Mouse (Mus musculus) lung, adult 2 months (tissue): ENCODE results near the gene Hist3h2ba. TPM values are rescaled to one million over a fixed set of nuclear protein-coding genes. Genes with fewer than 3 reads are reported as not detected.

Experiments used
- DNase-seq: peaks from one replicate; pipeline ENCODE4 v3.0.0; 2022
- H3K4me1 ChIP-seq: fragments of 200-500 bp; 2 replicates; pipeline ENCODE4 v1.6.1; 2011; ENCODE audit warnings: low read length; ENCODE audit not compliant: control insufficient read depth, insufficient read depth
- H3K4me3 ChIP-seq: fragments of 200-500 bp; replicated peaks from 2 replicates; pipeline ENCODE3; 2011; ENCODE audit warnings: low read depth, mild to moderate bottlenecking, control low read depth, low read length; ENCODE audit errors: extremely low read depth
- CTCF ChIP-seq: fragments of 200-500 bp; IDR thresholded peaks from 2 replicates; pipeline ENCODE4 v1.5.1; 2011; ENCODE audit warnings: mild to moderate bottlenecking, low read length, control low read depth; ENCODE audit not compliant: insufficient read depth
- POLR2A ChIP-seq: fragments of 200-500 bp; IDR thresholded peaks from 2 replicates; pipeline ENCODE4 v1.6.1; 2011; ENCODE audit warnings: low read depth, mild to moderate bottlenecking, control low read depth, low read length, borderline replicate concordance; ENCODE audit errors: extremely low read depth
- WGBS: fragments of 180-500 bp; shearing (Covaris S2); methylation state at CpG from one replicate; pipeline ENCODE4 v1.1.7; 2018; 5-methylcytosine and 5-hydroxymethylcytosine counted together
- polyA plus RNA-seq: library from polyadenylated mRNA; depleted of rRNA; stranded (reverse); fragments of >200 nt; gene quantifications from 2 replicates; pipeline ENCODE4 v1.2.3, GENCODE M21; 2012

Hist3h2ba gene
- polyA plus RNA-seq, 1 experiment, result 0.62 TPM

GRCm38 (mm10) chr11:58977150-58977549 is 28.4 kb downstream of the Hist3h2ba start:
- under 1% methylated on average over 29 of the region's 29 CpGs for WGBS

DNA sequence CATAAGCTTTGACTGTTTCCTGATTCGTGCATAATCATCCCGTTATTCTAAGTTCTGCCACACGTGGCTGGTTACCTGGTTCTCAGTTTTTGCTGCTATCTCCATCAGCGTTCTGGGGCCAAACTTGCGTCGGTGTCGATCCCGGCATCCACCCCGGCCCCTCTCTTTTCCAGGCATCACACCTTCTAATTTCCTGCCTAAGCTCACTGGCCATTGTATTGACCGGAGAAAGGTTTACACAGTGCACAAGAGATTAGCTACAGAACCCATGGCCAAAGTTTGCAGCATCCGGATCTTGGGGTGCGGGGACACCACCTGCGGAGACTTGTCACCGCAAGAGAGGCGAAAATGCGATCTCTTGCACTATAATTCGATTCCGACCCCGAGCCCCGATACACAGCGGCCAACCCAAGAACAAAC is 28.9 kb downstream of the Hist3h2ba start:
- peak; percentile 36 for DNase-seq
- Histone ChIP-seq H3K4me1 (peaks cover 17% of the 10 kb centered on the region), H3K4me3 (peak overlapping the region; percentile 86)
- under 1% methylated on average over 21 of the region's 21 CpGs for WGBS
- TF ChIP-seq CTCF, result no peak
- no peak for TF ChIP-seq POLR2A

More at GRCm38 (mm10) chr11:58977150-58977549, 28.4 kb downstream of the Hist3h2ba start:
- peaks cover 17% of the 10 kb centered on the region for H3K4me1 ChIP-seq
- no peak for TF ChIP-seq POLR2A
- TF ChIP-seq CTCF, result no peak
- no peak for DNase-seq
- H3K4me3 ChIP-seq, result peak overlapping the region; percentile 86

DNA sequence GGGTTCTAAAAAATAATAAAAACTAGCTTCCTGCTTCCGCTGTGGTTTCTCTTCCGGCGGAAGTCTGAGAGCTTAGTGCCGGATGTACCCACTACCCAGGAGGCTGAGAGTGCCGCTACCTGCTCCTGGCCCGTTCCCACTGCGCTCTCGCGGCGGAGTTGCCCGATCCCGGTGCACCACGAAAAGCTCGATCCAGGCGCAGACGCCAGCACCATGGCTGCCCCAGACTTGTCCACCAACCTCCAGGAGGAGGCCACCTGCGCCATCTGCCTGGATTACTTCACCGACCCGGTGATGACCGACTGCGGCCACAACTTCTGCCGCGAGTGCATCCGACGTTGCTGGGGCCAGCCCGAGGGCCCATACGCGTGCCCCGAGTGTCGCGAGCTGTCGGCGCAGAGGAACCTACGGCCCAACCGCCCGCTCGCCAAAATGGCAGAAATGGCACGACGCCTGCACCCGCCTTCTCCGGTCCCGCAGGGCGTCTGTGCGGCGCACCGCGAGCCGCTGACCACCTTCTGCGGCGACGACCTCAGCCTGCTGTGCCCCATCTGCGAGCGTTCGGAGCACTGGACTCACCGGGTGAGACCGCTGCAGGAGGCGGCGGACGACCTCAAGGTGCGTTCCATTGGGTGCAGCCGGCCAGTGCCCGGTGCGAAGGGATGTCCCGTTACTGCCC is 29.4 kb downstream of the Hist3h2ba start, which contains the start of gene Trim11:
TSS of gene Trim11 (plus strand) at position 67 of the 679 bp plus-strand sequence.
- Histone ChIP-seq H3K4me3 (peak within 1 kb of the TSS; percentile 86), H3K4me1 (peaks cover 17% of the 10 kb centered on the region)
- under 1% methylated on average over 64 of the region's 64 CpGs for WGBS
- TF ChIP-seq CTCF, result no peak
- TF ChIP-seq POLR2A, result peak; percentile 87; the same call in 1 of the 2 replicates
- DNase-seq, result peak; percentile 72

DNA sequence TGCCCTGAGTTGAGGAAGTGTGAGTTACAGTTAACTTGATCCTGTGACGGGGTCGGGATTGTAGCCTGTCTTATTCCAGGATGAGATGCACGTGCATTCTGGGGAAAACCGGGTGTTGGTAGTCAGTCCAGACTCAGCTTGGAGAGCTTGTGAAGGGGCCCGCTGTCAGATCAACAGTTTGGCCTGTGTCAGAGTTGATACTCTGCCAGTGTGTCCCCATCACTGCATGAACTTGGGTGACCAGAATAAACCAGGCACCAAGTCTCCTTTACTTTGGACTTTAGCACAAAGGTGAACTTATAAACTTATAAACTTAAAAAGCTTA is 29.9 kb downstream of the Hist3h2ba start:
- peaks cover 17% of the 10 kb centered on the region for H3K4me1 ChIP-seq
- no peak for TF ChIP-seq CTCF
- TF ChIP-seq POLR2A, result no peak
- no peak for DNase-seq
- WGBS, result 3% methylated on average over 5 of the region's 5 CpGs
- H3K4me3 ChIP-seq, result peak overlapping the region; percentile 86

DNA sequence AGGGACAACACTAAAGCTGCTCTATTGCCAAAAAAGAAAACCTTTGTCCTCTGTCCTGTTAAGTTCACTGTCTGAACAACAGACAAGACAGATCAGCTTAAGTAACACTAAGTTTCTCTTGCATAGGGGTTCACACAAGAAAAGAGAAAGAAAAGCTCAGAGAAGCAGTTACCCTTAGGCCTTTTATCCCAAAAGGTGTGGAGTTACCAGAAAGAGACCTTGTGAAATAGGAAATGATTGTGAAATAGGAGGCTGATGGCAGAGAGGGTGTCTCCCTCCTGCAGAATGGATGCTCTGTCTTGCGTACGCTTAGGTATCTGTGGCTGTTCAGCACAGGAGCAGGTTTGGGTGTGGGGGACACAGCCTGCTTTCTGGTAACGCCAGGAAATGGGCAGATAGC is 30.5 kb downstream of the Hist3h2ba start:
- no peak for DNase-seq
- no peak for TF ChIP-seq POLR2A
- no peak for TF ChIP-seq CTCF
- 41% methylated on average over 3 of the region's 3 CpGs for WGBS

DNA sequence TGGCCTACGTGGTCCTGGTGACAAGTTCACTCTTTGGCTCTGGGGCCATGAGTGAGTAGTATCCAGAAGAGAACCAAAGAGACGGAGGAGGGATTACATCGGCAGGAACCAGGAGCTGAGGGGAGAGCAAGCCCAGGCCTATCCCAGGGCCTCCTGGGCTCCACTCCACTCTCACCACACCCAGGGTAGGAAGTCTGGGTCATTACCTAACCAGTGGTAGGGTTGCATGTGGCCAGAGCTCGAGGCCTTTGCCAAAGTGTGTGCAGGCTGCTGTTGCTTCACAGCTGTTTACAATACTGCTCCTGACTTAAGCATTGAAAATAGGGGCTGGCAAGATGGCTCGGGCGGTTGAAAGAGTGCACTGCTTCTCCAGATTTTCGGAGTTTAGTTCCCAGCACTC is 30.9 kb downstream of the Hist3h2ba start:
- H3K4me3 ChIP-seq, result peak overlapping the region; percentile 57
- peaks cover 17% of the 10 kb centered on the region for H3K4me1 ChIP-seq
- TF ChIP-seq POLR2A, result no peak
- TF ChIP-seq CTCF, result no peak
- WGBS, result 35% methylated on average over 7 of the region's 7 CpGs
- no peak for DNase-seq

More for the DNA sequence above, 30.5 kb downstream of the Hist3h2ba start:
- peak overlapping the region; percentile 57 for H3K4me3 ChIP-seq
- peaks cover 17% of the 10 kb centered on the region for H3K4me1 ChIP-seq

- H3K4me3 ChIP-seq, result no peak overlapping the region
- H3K4me1 ChIP-seq, result peaks cover 17% of the 10 kb centered on the region
- WGBS, result 44% methylated on average over 5 of the region's 5 CpGs
- DNase-seq, result no peak
- TF ChIP-seq CTCF, result no peak
- TF ChIP-seq POLR2A, result no peak
Observed at GRCm38 (mm10) chr11:58980381-58980990, 31.8 kb downstream of the Hist3h2ba start.

- Histone ChIP-seq H3K4me3 (no peak overlapping the region), H3K4me1 (peaks cover 17% of the 10 kb centered on the region)
- DNase-seq, result peak; percentile 39
- peak; percentile 60 for TF ChIP-seq CTCF
- TF ChIP-seq POLR2A, result no peak
- WGBS, result 43% methylated on average over 14 of the region's 14 CpGs
Observed at GRCm38 (mm10) chr11:58981541-58982447, 33.1 kb downstream of the Hist3h2ba start.

GRCm38 (mm10) chr11:58982471-58983097 is 33.9 kb downstream of the Hist3h2ba start:
- WGBS, result 82% methylated on average over 18 of the region's 18 CpGs
- TF ChIP-seq CTCF (no peak), POLR2A (no peak)
- no peak for DNase-seq
- H3K4me3 ChIP-seq, result no peak overlapping the region
- H3K4me1 ChIP-seq, result peaks cover 17% of the 10 kb centered on the region
